Mouse (Mus musculus) intestine, postnatal 0 days (tissue): Measurements from ENCODE around the gene Tars2. TPM values are rescaled to one million over a fixed set of nuclear protein-coding genes. Genes with fewer than 3 reads are reported as not detected.
A peak's percentile ranks its signal among the peaks of the same experiment; 100 is the strongest.
"Not testable (repeated sequence)": the region's sequence is repeated elsewhere in the genome, so short reads cannot be mapped to it uniquely, and the experiment has no call there.

Source experiments
- ATAC-seq: fragments of 200-750 bp; cut with Nextera tagmentation; 2 replicates; pipeline ENCODE4 v1.8.0; 2017; ENCODE audit warnings: mild to moderate bottlenecking, moderate TSS enrichment, moderate library complexity
- H3K27ac ChIP-seq: fragments of 300-500 bp; sonication (generic); 2 replicates; pipeline ENCODE4 v1.5.1; 2014; ENCODE audit warnings: mild to moderate bottlenecking, low read depth, low read length, moderate library complexity
- H3K27me3 ChIP-seq: fragments of 300-500 bp; sonication (generic); replicated peaks from 2 replicates; pipeline ENCODE4 v1.6.1; 2014; ENCODE audit warnings: low read length, mixed read lengths; ENCODE audit not compliant: control insufficient read depth, insufficient read depth
- H3K36me3 ChIP-seq: fragments of 300-500 bp; sonication (generic); 2 replicates; pipeline ENCODE4 v1.6.1; 2014; ENCODE audit warnings: mild to moderate bottlenecking, moderate library complexity; ENCODE audit not compliant: control insufficient read depth, insufficient read depth
- H3K4me1 ChIP-seq: fragments of 300-500 bp; sonication (generic); replicated peaks from 2 replicates; pipeline ENCODE4 v1.6.1; 2014; ENCODE audit warnings: antibody characterized with exemption, low read length, mixed read lengths; ENCODE audit not compliant: control insufficient read depth, insufficient read depth
- H3K4me2 ChIP-seq: fragments of 300-500 bp; sonication (generic); replicated peaks from 2 replicates; pipeline ENCODE4 v1.6.1; 2014; ENCODE audit warnings: low read depth, mild to moderate bottlenecking, moderate library complexity
- H3K4me3 ChIP-seq: fragments of 300-500 bp; sonication (generic); 2 replicates; pipeline ENCODE4 v1.5.1; 2014; ENCODE audit warnings: low read depth, low read length
- H3K9ac ChIP-seq: fragments of 300-500 bp; sonication (generic); 2 replicates; pipeline ENCODE4 v1.6.1; 2014; ENCODE audit warnings: mild to moderate bottlenecking, low read depth, low read length
- H3K9me3 ChIP-seq: fragments of 300-500 bp; sonication (generic); 2 replicates; pipeline ENCODE4 v1.6.1; 2016; ENCODE audit warnings: mixed run types; ENCODE audit not compliant: control insufficient read depth
- CTCF ChIP-seq: sonication (generic); IDR thresholded peaks from 2 replicates; pipeline ENCODE4 v1.5.1; 2016; ENCODE audit warnings: low read depth, mild to moderate bottlenecking, control low read depth, antibody characterized with exemption, moderate library complexity
- WGBS: fragments of 180-500 bp; shearing (Covaris S2); extraction: QIAGEN DNeasy Blood & Tissue Kit; methylation state at CpG from one replicate; pipeline ENCODE4 v1.1.7; 2014; 5-methylcytosine and 5-hydroxymethylcytosine counted together
- microRNA-seq: library from miRNA; unstranded; fragments of <30 nt; microRNA quantifications from one replicate; pipeline ENCODE4, GENCODE M21; 2016
- polyA plus RNA-seq: library from polyadenylated mRNA; unstranded; fragments of >200 nt; fragmentation: Nextera tagmentation; extraction: Ambion mirVana; gene quantifications from 2 replicates; pipeline ENCODE4 v1.2.1, GENCODE M21; 2015

Gene Tars2
- polyA plus RNA-seq, 1 experiment from 2014 or later: 14.9 TPM

- Histone ChIP-seq H3K4me2 (no peak overlapping the region), H3K4me1 (peaks cover 16% of the 10 kb centered on the region), H3K4me3 (no peak overlapping the region), H3K27me3 (no peaks in the 10 kb centered on the region), H3K9ac (no peak overlapping the region), H3K9me3 (no peaks in the 10 kb centered on the region), H3K36me3 (no peaks in the 10 kb centered on the region), H3K27ac (no peak overlapping the region)
- whole genome bisulfite sequencing: 38% methylated on average over 3 of the region's 3 CpGs
- TF ChIP-seq CTCF: no peak
- no peak for ATAC-seq
These were observed 64.2 kb downstream of the Tars2 start for GRCm38 (mm10) chr3:95695796-95696195.

DNA sequence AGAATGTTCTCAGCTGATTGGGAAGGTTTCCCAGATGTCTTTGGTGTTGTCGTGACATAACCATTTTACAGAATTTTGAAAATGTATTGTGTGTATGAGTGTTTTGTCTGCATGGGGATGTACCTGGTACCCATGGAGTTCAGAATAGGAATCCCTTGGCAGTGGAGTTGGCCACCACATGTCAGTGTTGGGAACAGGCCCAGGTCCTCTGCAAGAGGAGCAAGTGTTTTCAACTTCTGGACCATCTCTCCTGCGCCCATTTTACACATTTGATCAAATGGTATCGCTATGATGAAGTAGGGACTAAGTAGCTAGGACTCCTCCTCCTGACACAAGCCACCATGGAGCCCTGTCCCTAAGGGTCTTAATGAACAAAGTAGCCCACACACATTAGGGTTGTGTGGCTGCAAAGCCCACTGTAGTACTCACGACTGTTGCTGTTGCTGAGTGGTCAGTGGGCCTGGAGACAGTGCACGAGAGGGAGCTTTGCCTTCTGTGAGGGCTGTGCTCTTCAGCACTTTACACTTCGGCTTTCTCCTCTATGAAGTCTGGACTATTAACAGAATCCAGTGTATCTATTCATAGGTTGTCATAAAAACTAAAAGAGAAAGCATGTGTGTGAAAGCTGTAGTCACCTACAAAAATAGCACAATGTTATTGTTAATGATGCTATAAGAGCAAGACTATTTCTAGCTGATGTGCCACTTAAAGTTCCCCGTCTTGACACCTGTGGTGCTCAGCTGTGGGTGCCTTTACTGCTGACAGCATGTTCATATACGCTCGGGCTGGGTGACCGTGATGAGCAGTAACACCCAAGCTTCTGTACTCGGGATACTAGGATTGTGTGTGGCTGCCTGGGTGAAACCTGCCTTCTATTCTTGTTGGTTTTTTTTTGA lies 65.0 kb downstream of the Tars2 start:
- Histone ChIP-seq H3K9me3 (no peaks in the 10 kb centered on the region), H3K4me3 (no peak overlapping the region), H3K4me2 (no peak overlapping the region), H3K4me1 (peaks cover 16% of the 10 kb centered on the region), H3K27ac (no peak overlapping the region), H3K9ac (no peak overlapping the region), H3K27me3 (no peaks in the 10 kb centered on the region), H3K36me3 (no peaks in the 10 kb centered on the region)
- whole genome bisulfite sequencing: 85% methylated on average over 11 of the region's 11 CpGs
- no peak for ATAC-seq
- no peak for TF ChIP-seq CTCF

GRCm38 (mm10) chr3:95693821-95694807 lies 65.9 kb downstream of the Tars2 start:
- 35% methylated on average over 11 of the region's 11 CpGs for WGBS
- peak; percentile 62 for ATAC-seq
- H3K27ac ChIP-seq: peak overlapping the region; percentile 46; the same call in 1 of the 2 replicates

DNA sequence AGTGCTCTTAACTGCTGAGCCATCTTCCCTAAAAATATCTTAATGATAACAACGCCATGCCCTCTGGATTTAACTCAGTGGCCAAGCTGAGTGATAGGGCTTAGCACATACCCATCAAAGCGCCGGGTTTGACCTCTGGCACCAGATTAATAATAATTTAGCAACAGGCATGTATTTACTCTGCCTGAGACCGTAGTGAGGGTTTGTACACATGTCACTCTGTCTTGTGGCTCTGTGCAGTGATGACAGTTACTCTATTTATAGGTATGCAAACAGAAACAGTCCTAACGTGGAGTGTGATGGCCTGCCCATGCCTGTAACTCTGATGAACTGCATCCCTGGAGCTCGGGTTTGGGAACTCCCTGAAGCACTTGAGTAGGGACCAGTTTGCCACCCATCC lies 67.3 kb downstream of the Tars2 start:
- no peak for TF ChIP-seq CTCF
- H3K4me2 ChIP-seq: no peak overlapping the region
- 69% methylated on average over 6 of the region's 6 CpGs for WGBS
- no peak overlapping the region for H3K4me3 ChIP-seq
- H3K36me3 ChIP-seq: no peaks in the 10 kb centered on the region
- no peak overlapping the region for H3K27ac ChIP-seq
- no peaks in the 10 kb centered on the region for H3K9me3 ChIP-seq
- peaks cover 16% of the 10 kb centered on the region for H3K4me1 ChIP-seq
- no peak overlapping the region for H3K9ac ChIP-seq
- no peak for ATAC-seq
- H3K27me3 ChIP-seq: no peaks in the 10 kb centered on the region

More at GRCm38 (mm10) chr3:95693821-95694807, 65.9 kb downstream of the Tars2 start:
- no peak overlapping the region for H3K9ac ChIP-seq
- H3K27me3 ChIP-seq: no peaks in the 10 kb centered on the region
- TF ChIP-seq CTCF: no peak
- H3K36me3 ChIP-seq: no peaks in the 10 kb centered on the region
- H3K4me3 ChIP-seq: no peak overlapping the region
- H3K4me2 ChIP-seq: no peak overlapping the region
- H3K4me1 ChIP-seq: peaks cover 16% of the 10 kb centered on the region
- no peaks in the 10 kb centered on the region for H3K9me3 ChIP-seq

- H3K4me1 ChIP-seq: peaks cover 12% of the 10 kb centered on the region
- not testable (repeated sequence) for ATAC-seq, H3K4me2 ChIP-seq, H3K4me3 ChIP-seq, H3K9me3 ChIP-seq, H3K27ac ChIP-seq, H3K27me3 ChIP-seq, H3K36me3 ChIP-seq, H3K9ac ChIP-seq
- WGBS: 86% methylated on average over 2 of the region's 2 CpGs
These were observed 69.5 kb downstream of the Tars2 start for GRCm38 (mm10) chr3:95690552-95690951.

Small RNA genes lying within 50 kb of the gene (microRNA-seq; reads per million reads assigned to microRNA genes)
- not detected for gene Mir7014

Other genes starting within 250 kb of the Tars2 start
- 195 and 202 TPM in 2 replicates for gene Ctss, start 233.4 kb downstream of the Tars2 start, polyA plus RNA-seq
- gene Hormad1, start 200.5 kb downstream of the Tars2 start, polyA plus RNA-seq: not detected in 2 replicates
- gene Golph3l, start 171.3 kb downstream of the Tars2 start, polyA plus RNA-seq: 26.9 and 27.6 TPM in 2 replicates
- gene Ensa, start 135.2 kb downstream of the Tars2 start, polyA plus RNA-seq: 44.0 and 48.2 TPM in 2 replicates
- 52.4 and 53.3 TPM in 2 replicates for gene Mcl1, start 101.4 kb downstream of the Tars2 start, polyA plus RNA-seq
- 3.2 and 3.8 TPM in 2 replicates for gene Adamtsl4, start 72.3 kb downstream of the Tars2 start, polyA plus RNA-seq
- 35.8 and 39.1 TPM in 2 replicates for gene Ecm1, start 20.6 kb downstream of the Tars2 start, polyA plus RNA-seq
- 12.4 and 13.8 TPM in 2 replicates for gene Rprd2, start 58.7 kb upstream of the Tars2 start, polyA plus RNA-seq
- gene Prpf3, start 95.7 kb upstream of the Tars2 start, polyA plus RNA-seq: 14.9 and 16.5 TPM in 2 replicates
- gene Mrps21, start 111.3 kb upstream of the Tars2 start, polyA plus RNA-seq: 353 and 369 TPM in 2 replicates
- 1.3 and 2.1 TPM in 2 replicates for gene Ciart, start 122.0 kb upstream of the Tars2 start, polyA plus RNA-seq
- 10.9 and 11.9 TPM in 2 replicates for gene BC028528, start 131.8 kb upstream of the Tars2 start, polyA plus RNA-seq
- 42.2 and 52.4 TPM in 2 replicates for gene Aph1a, start 133.8 kb upstream of the Tars2 start, polyA plus RNA-seq
- gene Car14, start 144.5 kb upstream of the Tars2 start, polyA plus RNA-seq: 0.90 TPM in 2 replicates
- 71.7 and 75.1 TPM in 2 replicates for gene Anp32e, start 169.0 kb upstream of the Tars2 start, polyA plus RNA-seq
- 18.9 and 23.8 TPM in 2 replicates for gene Plekho1, start 235.8 kb upstream of the Tars2 start, polyA plus RNA-seq